Mouse (Mus musculus): ENCODE results near the gene Smim14.

GRCm38 (mm10) chr5:65446756-65447155 is 90.2 kb downstream of the Smim14 start:
- no peak for TF ChIP-seq CTCF (IDR thresholded peaks at IDR 0.05; ENCODE audit: extremely low read depth, insufficient read length, insufficient replicate concordance, low read depth, low read length)
- TF ChIP-seq POLR2A (IDR thresholded peaks at IDR 0.05; ENCODE audit: low read depth, low read length) = no peak
